Comparison of ENCODE assay signal across 9 mouse cellular contexts in genomic region chr10:86819649-86820165, GRCm38 (mm10). TPM values are rescaled to one million over a fixed set of nuclear protein-coding genes. Genes with fewer than 3 reads are reported as not detected.
A peak's percentile ranks its signal among the peaks of the same experiment; 100 is the strongest.
DNase-seq lines count a peak whose midpoint lies in the region; ATAC-seq and TF ChIP-seq lines count a peak whose summit lies in the region.
"Had no signal": no experiment of that assay in that cellular context is flagged by ENCODE, and none has a peak within 500 bp of the region (broad histone marks: within the 10 kb centered on the region; RNA-seq: fewer than 3 reads in every experiment).

No protein-coding gene starts in this region.

- no peaks in the 10 kb centered on the region for H3K4me1 ChIP-seq in lung, embryonic 14.5 days (ENCODE audit: insufficient read depth)
- H3K4me1 ChIP-seq in intestine, embryonic 15.5 days (replicated peaks): peaks cover 8% of the 10 kb centered on the region; the same call in 1 of the 2 replicates

- peak overlapping the region; percentile 5; the same call in 1 of the 2 replicates for H3K27ac ChIP-seq in lung, embryonic 14.5 days (ENCODE audit: low read depth)
- H3K27ac ChIP-seq in intestine, embryonic 15.5 days: peak overlapping the region; percentile 37

- H3K4me2 ChIP-seq in lung, embryonic 14.5 days: no peak overlapping the region
- H3K4me2 ChIP-seq in intestine, embryonic 15.5 days (replicated peaks): no peak overlapping the region

- DNase-seq in lung, embryonic 14.5 days: peak; percentile 47
- no peak for DNase-seq in lung, postnatal 25 days (ENCODE audit: low spot score)
- DNase-seq in neural tube, embryonic 10.5 days (ENCODE audit: extremely low spot score, low spot score): peak; percentile 38
- no peak for DNase-seq in thymus, postnatal 0 days (ENCODE audit: low spot score)
- DNase-seq in kidney, postnatal 14 days: no peak

- no peak overlapping the region for H3K9ac ChIP-seq in lung, embryonic 14.5 days
- no peak overlapping the region for H3K9ac ChIP-seq in intestine, embryonic 15.5 days

- TF ChIP-seq CTCF in lung, embryonic 14.5 days (IDR thresholded peaks at IDR 0.05; ENCODE audit: low read depth): no peak

- no peak; the same call in 1 of the 2 replicates for ATAC-seq in lung, embryonic 14.5 days (ENCODE audit: insufficient read depth)
- ATAC-seq in granulocyte monocyte progenitor cell, adult 5-6 weeks (replicated peaks; ENCODE audit: poor library complexity, severe bottlenecking): peak; percentile 56
- peak; percentile 20 for ATAC-seq in intestine, embryonic 15.5 days
- ATAC-seq in erythroblast, adult 5-6 weeks (replicated peaks; ENCODE audit: low FRiP score, poor library complexity, severe bottlenecking): no peak
- ATAC-seq: Patski had no signal

- H3K4me3 ChIP-seq in lung, embryonic 14.5 days (ENCODE audit: low read depth, low read length): no peak overlapping the region
- H3K4me3 ChIP-seq in intestine, embryonic 15.5 days (replicated peaks): no peak overlapping the region

- H3K27me3 ChIP-seq in lung, embryonic 14.5 days (ENCODE audit: insufficient read depth, low read length): no peaks in the 10 kb centered on the region
- H3K27me3 ChIP-seq in intestine, embryonic 15.5 days (replicated peaks): no peaks in the 10 kb centered on the region
- H3K27me3 ChIP-seq: Patski had no signal

- 33% methylated on average over 8 of the region's 8 CpGs for WGBS in lung, embryonic 14.5 days
- WGBS in intestine, embryonic 15.5 days: 36% methylated on average over 8 of the region's 8 CpGs

- H3K36me3 ChIP-seq in lung, embryonic 14.5 days (ENCODE audit: insufficient read depth): peaks cover 7% of the 10 kb centered on the region; the same call in 1 of the 2 replicates
- H3K36me3 ChIP-seq in intestine, embryonic 15.5 days: 0 out of 2 replicates have a peak, but pooled peaks cover 2% of the 10 kb centered on the region

- H3K9me3 ChIP-seq in lung, embryonic 14.5 days (ENCODE audit: low read depth, low read length): no peaks in the 10 kb centered on the region
- no peaks in the 10 kb centered on the region for H3K9me3 ChIP-seq in intestine, embryonic 15.5 days

RNA-seq across cellular contexts. Expression of gene Nt5dc3, which starts 40.9 kb away (rescaled TPM):
- 1.5 and 1.9 TPM in 2 replicates for polyA plus RNA-seq in lung, embryonic 14.5 days (2014; fragmentation: Nextera tagmentation; extraction: Ambion mirVana)
- total RNA-seq in granulocyte monocyte progenitor cell, adult 5-6 weeks (2014; fragmentation: Nextera tagmentation): 3.6 and 7.4 TPM in 2 replicates
- total RNA-seq in granulocyte monocyte progenitor cell, adult 5-6 weeks (2017): 2.7 and 2.8 TPM in 2 replicates
- polyA plus RNA-seq in intestine, embryonic 15.5 days (2015; fragmentation: Nextera tagmentation; extraction: Ambion mirVana): 1.0 and 1.1 TPM in 2 replicates
- 0.59 and 0.61 TPM in 2 replicates for polyA plus RNA-seq in thymus, postnatal 0 days (2015; fragmentation: Nextera tagmentation; extraction: Ambion mirVana)
- 1.3 and 1.5 TPM in 2 replicates for total RNA-seq in erythroblast, adult 5-6 weeks (2015; ENCODE audit: low replicate concordance)
- total RNA-seq in erythroblast, adult 5-6 weeks (2017; ENCODE audit: low replicate concordance): 0.17 and 0.70 TPM in 2 replicates

RNA-seq across cellular contexts. Expression of gene Gm49358, which starts 55.9 kb away (rescaled TPM):
- polyA plus RNA-seq in lung, embryonic 14.5 days (2014; fragmentation: Nextera tagmentation; extraction: Ambion mirVana): 0.24 TPM in 1 of 2 replicates, not detected in the other
- not detected in 2 replicates for total RNA-seq in granulocyte monocyte progenitor cell, adult 5-6 weeks (2014; fragmentation: Nextera tagmentation)
- total RNA-seq in granulocyte monocyte progenitor cell, adult 5-6 weeks (2017): not detected in 2 replicates
- not detected in 2 replicates for polyA plus RNA-seq in intestine, embryonic 15.5 days (2015; fragmentation: Nextera tagmentation; extraction: Ambion mirVana)
- polyA plus RNA-seq in thymus, postnatal 0 days (2015; fragmentation: Nextera tagmentation; extraction: Ambion mirVana): 0.28 TPM in 1 of 2 replicates, not detected in the other
- total RNA-seq in erythroblast, adult 5-6 weeks (2015; ENCODE audit: low replicate concordance): not detected in 2 replicates
- total RNA-seq in erythroblast, adult 5-6 weeks (2017; ENCODE audit: low replicate concordance): 1.2 TPM in 1 of 2 replicates, not detected in the other

Comparison
In these comparisons a context has a peak if more than half of its experiments do, and no peak if none do; other contexts are left out.
1. DNase-seq: peak in lung, embryonic 14.5 days (single experiment) and neural tube, embryonic 10.5 days (single experiment); none in lung, postnatal 25 days (single experiment), thymus, postnatal 0 days (single experiment) and kidney, postnatal 14 days (single experiment).
2. ATAC-seq: peak in granulocyte monocyte progenitor cell, adult 5-6 weeks (single experiment) and intestine, embryonic 15.5 days (single experiment); none in lung, embryonic 14.5 days (single experiment) and erythroblast, adult 5-6 weeks (single experiment).